Mouse (Mus musculus) MEL (cell line): ENCODE data around the gene Olfr279. TPM values are rescaled to one million over a fixed set of nuclear protein-coding genes. Genes with fewer than 3 reads are reported as not detected.

Experiments
- DNase-seq: peaks from one replicate; pipeline ENCODE4 v3.0.0; 2011; ENCODE audit warnings: low read depth, low spot score
- H3K27ac ChIP-seq: 2 replicates; pipeline ENCODE4 v1.5.1; 2012; ENCODE audit warnings: low read depth, mild to moderate bottlenecking, control low read depth, low read length, moderate library complexity; ENCODE audit not compliant: control insufficient read depth
- H3K27me3 ChIP-seq, 2 experiments: fragments of 150-350 bp in 1 of 2; sonication (generic) in 1 of 2; 2 replicates each; pipeline ENCODE4 v1.6.1; 2012; ENCODE audit warnings: low read length in 2 of 2, mild to moderate bottlenecking in 2 of 2, improper control_type of control experiment in 1 of 2, moderate library complexity in 1 of 2; ENCODE audit not compliant: insufficient read depth in 2 of 2, control insufficient read depth in 1 of 2
- H3K36me3 ChIP-seq, 2 experiments: 2 replicates each; pipeline ENCODE4 v1.6.1; 2012 to 2014; ENCODE audit warnings: low read length in 2 of 2, improper control_type of control experiment in 1 of 2, inconsistent platforms in 1 of 2, mild to moderate bottlenecking in 1 of 2; ENCODE audit not compliant: insufficient read depth in 2 of 2, control insufficient read depth in 1 of 2
- H3K4me1 ChIP-seq, 2 experiments: fragments of 150-350 bp in 1 of 2; sonication (generic) in 1 of 2; 2 replicates each; pipeline ENCODE4 v1.6.1; 2012; ENCODE audit warnings: low read length in 2 of 2, improper control_type of control experiment in 1 of 2, mild to moderate bottlenecking in 1 of 2; ENCODE audit not compliant: insufficient read depth in 2 of 2, control insufficient read depth in 1 of 2
- H3K4me3 ChIP-seq, 2 experiments: fragments of 150-350 bp in 1 of 2; sonication (generic) in 1 of 2; 2 replicates each; pipeline ENCODE4 v1.5.1; 2012; ENCODE audit warnings: low read depth in 2 of 2, low read length in 2 of 2, mild to moderate bottlenecking in 2 of 2, moderate library complexity in 2 of 2, control low read depth in 1 of 2, improper control_type of control experiment in 1 of 2; ENCODE audit not compliant: control insufficient read depth in 1 of 2, insufficient read depth in 1 of 2
- H3K79me2 ChIP-seq: 2 replicates; pipeline ENCODE4 v1.6.1; 2012; ENCODE audit warnings: mild to moderate bottlenecking, low read length, moderate library complexity; ENCODE audit not compliant: control insufficient read depth, poor library complexity, insufficient read depth
- H3K9ac ChIP-seq: 2 replicates; pipeline ENCODE4 v1.6.1; 2012; ENCODE audit warnings: low read depth, mild to moderate bottlenecking, control low read depth, low read length, moderate library complexity; ENCODE audit not compliant: control insufficient read depth, poor library complexity, severe bottlenecking
- H3K9me3 ChIP-seq: fragments of 150-350 bp; sonication (generic); replicated peaks from 2 replicates; pipeline ENCODE4 v1.6.1; 2012; ENCODE audit warnings: mild to moderate bottlenecking, low read length, improper control_type of control experiment, moderate library complexity; ENCODE audit not compliant: insufficient read depth
- BHLHE40 ChIP-seq: IDR thresholded peaks from 2 replicates; pipeline ENCODE4 v1.6.1; 2012; ENCODE audit warnings: low read depth, mild to moderate bottlenecking, inconsistent platforms, low read length, improper control_type of control experiment, borderline replicate concordance
- CHD2 ChIP-seq: IDR thresholded peaks from 2 replicates; pipeline ENCODE4 v1.6.1; 2011; ENCODE audit warnings: low read length, improper control_type of control experiment
- E2F4 ChIP-seq: IDR thresholded peaks from 2 replicates; pipeline ENCODE4 v1.6.1; 2011; ENCODE audit warnings: low read depth, low read length, improper control_type of control experiment, borderline replicate concordance
- GABPA ChIP-seq: IDR thresholded peaks from 2 replicates; pipeline ENCODE4 v1.6.1; 2012; ENCODE audit warnings: low read depth, mild to moderate bottlenecking, inconsistent platforms, low read length, improper control_type of control experiment, moderate library complexity
- GATA1 ChIP-seq: IDR thresholded peaks from 2 replicates; pipeline ENCODE4 v1.6.1; 2011; ENCODE audit warnings: low read depth, low read length, improper control_type of control experiment
- KAT2A ChIP-seq: conservative IDR thresholded peaks from 2 replicates; pipeline ENCODE4 v1.6.1; 2012; ENCODE audit warnings: low read depth, low read length, improper control_type of control experiment, inconsistent platforms
- MAFK ChIP-seq: IDR thresholded peaks from 2 replicates; pipeline ENCODE4 v1.6.1; 2011; ENCODE audit warnings: low read depth, mild to moderate bottlenecking, low read length, improper control_type of control experiment, borderline replicate concordance
- MAX ChIP-seq: IDR thresholded peaks from 2 replicates; pipeline ENCODE4 v1.6.1; 2011; ENCODE audit warnings: low read length, improper control_type of control experiment
- MEF2A ChIP-seq: IDR thresholded peaks from 2 replicates; pipeline ENCODE4 v1.6.1; 2014; ENCODE audit warnings: low read depth, mild to moderate bottlenecking, inconsistent platforms, low read length, improper control_type of control experiment; ENCODE audit not compliant: poor library complexity, insufficient replicate concordance, severe bottlenecking; ENCODE audit errors: extremely low read depth
- MXI1 ChIP-seq: IDR thresholded peaks from 2 replicates; pipeline ENCODE4 v1.6.1; 2011; ENCODE audit warnings: mild to moderate bottlenecking, low read depth, low read length, improper control_type of control experiment
- MYB ChIP-seq: IDR thresholded peaks from 2 replicates; pipeline ENCODE4 v1.6.1; 2011; ENCODE audit warnings: mild to moderate bottlenecking, low read depth, low read length, improper control_type of control experiment
- NELFE ChIP-seq: IDR thresholded peaks from 2 replicates; pipeline ENCODE4 v1.6.1; 2011; ENCODE audit warnings: low read depth, low read length, improper control_type of control experiment
- POLR2AphosphoS5 ChIP-seq: IDR thresholded peaks from 2 replicates; pipeline ENCODE4 v1.6.1; 2012; ENCODE audit warnings: low read depth, borderline replicate concordance, mild to moderate bottlenecking, inconsistent platforms, low read length, moderate library complexity, mixed read lengths
- RAD21 ChIP-seq: IDR thresholded peaks from 2 replicates; pipeline ENCODE4 v1.6.1; 2011; ENCODE audit warnings: mild to moderate bottlenecking, low read depth, low read length, improper control_type of control experiment
- TCF12 ChIP-seq: IDR thresholded peaks from 2 replicates; pipeline ENCODE4 v1.6.1; 2014; ENCODE audit warnings: low read depth, mild to moderate bottlenecking, inconsistent platforms, low read length, improper control_type of control experiment, moderate library complexity
- USF1 ChIP-seq: IDR thresholded peaks from 2 replicates; pipeline ENCODE4 v1.6.1; 2014; ENCODE audit warnings: low read depth, mild to moderate bottlenecking, inconsistent platforms, low read length, improper control_type of control experiment, moderate library complexity
- ZC3H11A ChIP-seq: IDR thresholded peaks from 2 replicates; pipeline ENCODE4 v1.6.1; 2012; ENCODE audit warnings: low read depth, mild to moderate bottlenecking, inconsistent platforms, low read length, improper control_type of control experiment
- ZKSCAN1 ChIP-seq: IDR thresholded peaks from 2 replicates; pipeline ENCODE4 v1.6.1; 2012; ENCODE audit warnings: low read depth, mild to moderate bottlenecking, inconsistent platforms, low read length, improper control_type of control experiment, moderate library complexity
- ZMIZ1 ChIP-seq: IDR thresholded peaks from 2 replicates; pipeline ENCODE4 v1.6.1; 2012; ENCODE audit warnings: low read depth, mild to moderate bottlenecking, inconsistent platforms, low read length, improper control_type of control experiment, moderate library complexity
- polyA plus RNA-seq, 2 experiments: library from polyadenylated mRNA; stranded (reverse) in 1 of 2; unstranded in 1 of 2; fragments of >175 nt in 1 of 2; fragments of >200 nt in 1 of 2; gene quantifications; 2 replicates each; pipeline versions ENCODE4 v1.2.1 to v1.2.4; 2012; ENCODE audit warnings: low replicate concordance in 2 of 2, low read depth in 1 of 2; ENCODE audit not compliant: insufficient read length in 2 of 2, insufficient read depth in 1 of 2, missing spikeins in 1 of 2
- total RNA-seq: library from RNA; depleted of rRNA; stranded (reverse); fragments of 300-350 nt; gene quantifications from 2 replicates; pipeline ENCODE4 v1.2.3, GENCODE M21; 2012; rRNA removed

Gene Olfr279
- total RNA-seq (under 0.01 TPM in 1 of 2 replicates, not detected in the other), polyA plus RNA-seq (10 to 100 TPM in 1 of 2 experiments, under 1 TPM in 1; 0.03 to 81.4 TPM)

DNA sequence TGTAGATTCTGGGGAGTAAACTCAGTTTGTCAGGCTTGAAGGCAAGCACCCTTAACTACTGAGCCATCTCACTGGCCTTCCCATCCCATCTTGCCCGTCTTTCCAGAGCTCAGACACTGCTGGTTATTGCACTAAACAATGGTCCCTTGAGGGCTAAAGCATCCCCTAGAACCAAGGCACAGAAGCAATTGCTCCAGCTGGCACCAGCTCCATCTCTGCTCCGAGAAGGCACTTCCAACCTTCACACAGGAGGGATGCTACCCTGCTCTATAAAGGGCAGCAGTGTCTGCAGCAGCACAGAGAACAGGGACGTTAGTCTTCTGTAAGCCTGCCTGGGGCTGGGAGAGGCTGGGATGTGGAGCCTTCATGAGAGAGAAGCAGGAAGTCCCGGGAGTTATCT, at the start of gene Olfr279:
TSS of gene Olfr279 (plus strand) at position 301 of the 400 bp plus-strand sequence.
- no peak for DNase-seq
- no peak within 1 kb of the TSS for H3K27ac ChIP-seq

DNA sequence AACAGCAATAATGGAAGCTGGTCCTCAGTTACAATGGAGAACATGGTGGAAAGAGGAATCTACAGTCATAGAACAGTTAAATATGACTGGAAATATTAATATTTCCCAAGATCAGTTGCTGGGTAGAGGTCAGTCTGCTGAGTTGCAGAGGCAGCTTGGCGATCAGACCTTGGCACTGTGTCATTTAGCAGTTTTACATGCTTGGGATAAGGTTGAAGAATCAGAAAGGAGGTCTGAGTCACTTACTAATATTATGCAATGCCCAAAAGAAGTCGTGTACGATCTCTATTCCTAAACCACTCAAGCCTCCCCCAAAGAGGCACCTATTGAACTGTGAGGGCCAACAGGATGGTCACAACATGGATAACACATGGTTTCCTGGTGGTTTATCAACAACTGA, 47.6 kb upstream of the Olfr279 start:
- TF ChIP-seq POLR2AphosphoS5 (no peak), ZMIZ1 (no peak), MYB (no peak), RAD21 (no peak), GATA1 (no peak), ZC3H11A (no peak), MEF2A (no peak), KAT2A (no peak), MAFK (no peak), CHD2 (no peak), E2F4 (no peak)
- no peaks in the 10 kb centered on the region for H3K79me2 ChIP-seq

More for the DNA sequence above, at the start of gene Olfr279:
- H3K4me1 ChIP-seq = 0 out of 4 replicates have a peak, but pooled peaks cover 0 to 2% of the 10 kb centered on the region in 2 experiments
- no peaks in the 10 kb centered on the region for H3K79me2 ChIP-seq
- peaks cover 7 to 12% of the 10 kb centered on the region in 2 experiments for H3K27me3 ChIP-seq
- no peaks in the 10 kb centered on the region for H3K9me3 ChIP-seq
- TF ChIP-seq TCF12 (no peak), POLR2AphosphoS5 (no peak), ZKSCAN1 (no peak), MAX (no peak), ZMIZ1 (no peak), NELFE (no peak), MEF2A (no peak), USF1 (no peak), BHLHE40 (no peak), GABPA (no peak), MXI1 (no peak), MAFK (no peak)
- no peak within 1 kb of the TSS for H3K4me3 ChIP-seq
- no peak within 1 kb of the TSS for H3K9ac ChIP-seq
- H3K36me3 ChIP-seq = no peaks in the 10 kb centered on the region

More for the DNA sequence above, 47.6 kb upstream of the Olfr279 start:
- H3K27me3 ChIP-seq = peaks cover 0 to 1% of the 10 kb centered on the region in 2 experiments; a peak in 1 of 4 replicates
- no peaks in the 10 kb centered on the region for H3K4me1 ChIP-seq
- H3K9me3 ChIP-seq = no peaks in the 10 kb centered on the region
- no peak overlapping the region for H3K4me3 ChIP-seq
- H3K36me3 ChIP-seq = no peaks in the 10 kb centered on the region
- DNase-seq = no peak
- no peak overlapping the region for H3K9ac ChIP-seq
- no peak overlapping the region for H3K27ac ChIP-seq
